Mouse (Mus musculus): ENCODE data around the gene Fam213b. TPM values are rescaled to one million over a fixed set of nuclear protein-coding genes. Genes with fewer than 3 reads are reported as not detected.
A peak's percentile ranks its signal among the peaks of the same experiment; 100 is the strongest.

Fam213b gene
- polyA plus RNA-seq, 1 experiment from 2014 or later, result 44.0 TPM

GRCm38 (mm10) chr4:154895549-154895948 lies 3.4 kb downstream of the Fam213b start:
- WGBS, result 86% methylated on average over 5 of the region's 5 CpGs

GRCm38 (mm10) chr4:154890887-154891286 lies 8.0 kb downstream of the Fam213b start:
- H3K4me1 ChIP-seq (replicated peaks), result no peaks in the 10 kb centered on the region
- 91% methylated on average over 14 of the region's 14 CpGs for WGBS
- no peak overlapping the region for H3K4me2 ChIP-seq
- no peak overlapping the region for H3K4me3 ChIP-seq
- H3K27ac ChIP-seq (replicated peaks), result no peak overlapping the region
- no peaks in the 10 kb centered on the region for H3K27me3 ChIP-seq
- no peak for ATAC-seq (ENCODE audit: low read depth)
- no peaks in the 10 kb centered on the region for H3K9me3 ChIP-seq
- H3K9ac ChIP-seq, result no peak overlapping the region
- no peaks in the 10 kb centered on the region for H3K36me3 ChIP-seq

More at GRCm38 (mm10) chr4:154895549-154895948, 3.4 kb downstream of the Fam213b start:
- no peak overlapping the region for H3K4me2 ChIP-seq
- ATAC-seq (ENCODE audit: low read depth), result no peak
- no peaks in the 10 kb centered on the region for H3K27me3 ChIP-seq
- no peaks in the 10 kb centered on the region for H3K36me3 ChIP-seq
- peaks cover 26% of the 10 kb centered on the region for H3K4me1 ChIP-seq (replicated peaks)
- no peak overlapping the region for H3K4me3 ChIP-seq
- H3K9ac ChIP-seq, result no peak overlapping the region
- H3K9me3 ChIP-seq, result no peaks in the 10 kb centered on the region
- no peak overlapping the region for H3K27ac ChIP-seq (replicated peaks)

GRCm38 (mm10) chr4:154887593-154888250 lies 11.2 kb downstream of the Fam213b start:
- WGBS, result 81% methylated on average over 15 of the region's 15 CpGs
- Histone ChIP-seq H3K27ac (replicated peaks) (no peak overlapping the region), H3K9ac (no peak overlapping the region), H3K4me1 (replicated peaks) (no peaks in the 10 kb centered on the region), H3K36me3 (no peaks in the 10 kb centered on the region), H3K9me3 (no peaks in the 10 kb centered on the region), H3K4me3 (no peak overlapping the region), H3K27me3 (no peaks in the 10 kb centered on the region), H3K4me2 (no peak overlapping the region)
- ATAC-seq (ENCODE audit: low read depth), result no peak

- ATAC-seq (ENCODE audit: low read depth), result no peak
- 68% methylated on average over 13 of the region's 13 CpGs for WGBS
- H3K27ac ChIP-seq (replicated peaks), result no peak overlapping the region
These were observed 11.9 kb downstream of the Fam213b start for GRCm38 (mm10) chr4:154886876-154887592.

GRCm38 (mm10) chr4:154885416-154885815 lies 13.5 kb downstream of the Fam213b start:
- H3K36me3 ChIP-seq, result no peaks in the 10 kb centered on the region
- no peak overlapping the region for H3K4me3 ChIP-seq
- 88% methylated on average over 11 of the region's 11 CpGs for WGBS
- no peaks in the 10 kb centered on the region for H3K9me3 ChIP-seq
- no peaks in the 10 kb centered on the region for H3K27me3 ChIP-seq
- H3K27ac ChIP-seq (replicated peaks), result no peak overlapping the region
- no peak overlapping the region for H3K9ac ChIP-seq
- H3K4me1 ChIP-seq (replicated peaks), result no peaks in the 10 kb centered on the region
- no peak for ATAC-seq (ENCODE audit: low read depth)
- no peak overlapping the region for H3K4me2 ChIP-seq

More at GRCm38 (mm10) chr4:154886876-154887592, 11.9 kb downstream of the Fam213b start:
- H3K36me3 ChIP-seq, result no peaks in the 10 kb centered on the region
- H3K9ac ChIP-seq, result no peak overlapping the region
- H3K9me3 ChIP-seq, result no peaks in the 10 kb centered on the region
- no peaks in the 10 kb centered on the region for H3K27me3 ChIP-seq
- H3K4me2 ChIP-seq, result no peak overlapping the region
- H3K4me3 ChIP-seq, result no peak overlapping the region
- H3K4me1 ChIP-seq (replicated peaks), result no peaks in the 10 kb centered on the region

- no peak overlapping the region for H3K4me2 ChIP-seq
- H3K4me3 ChIP-seq, result no peak overlapping the region
- no peaks in the 10 kb centered on the region for H3K27me3 ChIP-seq
- no peak overlapping the region for H3K27ac ChIP-seq (replicated peaks)
- WGBS, result 25% methylated on average over 14 of the region's 14 CpGs
- no peaks in the 10 kb centered on the region for H3K36me3 ChIP-seq
- H3K9ac ChIP-seq, result no peak overlapping the region
- peaks cover 7% of the 10 kb centered on the region for H3K4me1 ChIP-seq (replicated peaks)
- no peak for ATAC-seq (ENCODE audit: low read depth)
- no peaks in the 10 kb centered on the region for H3K9me3 ChIP-seq
These were observed 16.8 kb downstream of the Fam213b start for GRCm38 (mm10) chr4:154882014-154882659.

- H3K4me1 ChIP-seq (replicated peaks), result peaks cover 7% of the 10 kb centered on the region
- no peak overlapping the region for H3K4me3 ChIP-seq
- no peak overlapping the region for H3K27ac ChIP-seq (replicated peaks)
- 85% methylated on average over 6 of the region's 6 CpGs for WGBS
- no peak for ATAC-seq (ENCODE audit: low read depth)
- no peaks in the 10 kb centered on the region for H3K36me3 ChIP-seq
- H3K9ac ChIP-seq, result no peak overlapping the region
- H3K4me2 ChIP-seq, result no peak overlapping the region
- 0 out of 2 replicates have a peak, but pooled peaks cover 8% of the 10 kb centered on the region for H3K27me3 ChIP-seq
- no peaks in the 10 kb centered on the region for H3K9me3 ChIP-seq
These were observed 18.2 kb downstream of the Fam213b start for GRCm38 (mm10) chr4:154880730-154881129.

GRCm38 (mm10) chr4:154877864-154878548 lies 20.9 kb downstream of the Fam213b start:
- H3K36me3 ChIP-seq, result no peaks in the 10 kb centered on the region
- H3K4me3 ChIP-seq, result peak overlapping the region; percentile 36
- H3K9me3 ChIP-seq, result no peaks in the 10 kb centered on the region
- 15% methylated on average over 16 of the region's 18 CpGs for WGBS
- peak overlapping the region; percentile 61 for H3K4me2 ChIP-seq
- peak overlapping the region; percentile 70 for H3K27ac ChIP-seq (replicated peaks)
- H3K27me3 ChIP-seq, result peaks cover 17% of the 10 kb centered on the region; the same call in 1 of the 2 replicates
- H3K4me1 ChIP-seq (replicated peaks), result peaks cover 7% of the 10 kb centered on the region
- ATAC-seq (ENCODE audit: low read depth), result peak; percentile 98
- peak overlapping the region; percentile 70 for H3K9ac ChIP-seq

- H3K4me2 ChIP-seq, result no peak overlapping the region
- H3K9ac ChIP-seq, result no peak overlapping the region
- H3K9me3 ChIP-seq, result no peaks in the 10 kb centered on the region
- ATAC-seq (ENCODE audit: low read depth), result no peak
- no peaks in the 10 kb centered on the region for H3K36me3 ChIP-seq
- no peak overlapping the region for H3K27ac ChIP-seq (replicated peaks)
- H3K4me1 ChIP-seq (replicated peaks), result peaks cover 7% of the 10 kb centered on the region
- no peak overlapping the region for H3K4me3 ChIP-seq
- 81% methylated on average over 6 of the region's 6 CpGs for WGBS
- H3K27me3 ChIP-seq, result peaks cover 37% of the 10 kb centered on the region
These were observed 25.7 kb downstream of the Fam213b start for GRCm38 (mm10) chr4:154873186-154873585.

- H3K27ac ChIP-seq (replicated peaks), result no peak overlapping the region
These were observed 27.1 kb downstream of the Fam213b start for GRCm38 (mm10) chr4:154871757-154872251.

GRCm38 (mm10) chr4:154870721-154871120 lies 28.2 kb downstream of the Fam213b start:
- ATAC-seq (ENCODE audit: low read depth), result no peak
- WGBS, result 80% methylated on average over 4 of the region's 4 CpGs
- Histone ChIP-seq H3K27ac (replicated peaks) (no peak overlapping the region), H3K9me3 (no peaks in the 10 kb centered on the region), H3K9ac (no peak overlapping the region), H3K4me2 (no peak overlapping the region), H3K4me3 (no peak overlapping the region), H3K27me3 (peaks cover 34% of the 10 kb centered on the region), H3K4me1 (replicated peaks) (peaks cover 6% of the 10 kb centered on the region; the same call in 1 of the 2 replicates), H3K36me3 (no peaks in the 10 kb centered on the region)

More at GRCm38 (mm10) chr4:154871757-154872251, 27.1 kb downstream of the Fam213b start:
- 3% methylated on average over 13 of the region's 13 CpGs for WGBS
- ATAC-seq (ENCODE audit: low read depth), result peak; percentile 61; the same call in 1 of the 2 replicates
- Histone ChIP-seq H3K27me3 (peaks cover 41% of the 10 kb centered on the region), H3K4me2 (peak overlapping the region; percentile 34), H3K4me3 (peak overlapping the region; percentile 13), H3K9ac (peak overlapping the region; percentile 48), H3K36me3 (no peaks in the 10 kb centered on the region), H3K9me3 (no peaks in the 10 kb centered on the region), H3K4me1 (replicated peaks) (peaks cover 6% of the 10 kb centered on the region; the same call in 1 of the 2 replicates)

Measured in neural tube, embryonic 13.5 days (tissue).